Mouse (Mus musculus) retina, postnatal 7 days (tissue): ENCODE results near the gene Dnajc16.

Experiments used
- DNase-seq: peaks from one replicate; pipeline ENCODE4 v3.0.0-alpha.2; 2012; ENCODE audit warnings: low read depth, low spot score

Dnajc16 gene

GRCm38 (mm10) chr4:141763476-141763875 lies 27.3 kb downstream of the Dnajc16 start:
- no peak for DNase-seq

GRCm38 (mm10) chr4:141762102-141762598 lies 28.6 kb downstream of the Dnajc16 start:
- no peak for DNase-seq

GRCm38 (mm10) chr4:141760942-141761341 lies 29.8 kb downstream of the Dnajc16 start:
- DNase-seq, result no peak

- DNase-seq, result no peak
Measured at GRCm38 (mm10) chr4:141758874-141759542, 31.7 kb downstream of the Dnajc16 start.

- no peak for DNase-seq
Measured at GRCm38 (mm10) chr4:141757124-141757523, 33.6 kb downstream of the Dnajc16 start.

- DNase-seq, result no peak
Measured at GRCm38 (mm10) chr4:141755375-141755930, 35.3 kb downstream of the Dnajc16 start.

GRCm38 (mm10) chr4:141752076-141752421 lies 38.7 kb downstream of the Dnajc16 start:
- no peak for DNase-seq

- no peak for DNase-seq
Measured at GRCm38 (mm10) chr4:141751419-141752075, 39.2 kb downstream of the Dnajc16 start.

GRCm38 (mm10) chr4:141750826-141751225 lies 39.9 kb downstream of the Dnajc16 start:
- no peak for DNase-seq

GRCm38 (mm10) chr4:141749557-141749956 lies 41.2 kb downstream of the Dnajc16 start:
- DNase-seq, result no peak

- no peak for DNase-seq
Measured at GRCm38 (mm10) chr4:141746578-141747346, 44.0 kb downstream of the Dnajc16 start, which contains the start of gene Agmat. TSS of gene Agmat (plus strand) at chr4:141746672.

- no peak for DNase-seq
Measured at GRCm38 (mm10) chr4:141742381-141742780, 48.4 kb downstream of the Dnajc16 start.

GRCm38 (mm10) chr4:141741856-141742255 lies 48.9 kb downstream of the Dnajc16 start:
- no peak for DNase-seq

- DNase-seq, result no peak
Measured at GRCm38 (mm10) chr4:141738015-141738414, 52.7 kb downstream of the Dnajc16 start.

- no peak for DNase-seq
Measured at GRCm38 (mm10) chr4:141736856-141737255, 53.9 kb downstream of the Dnajc16 start.

- no peak for DNase-seq
Measured at GRCm38 (mm10) chr4:141735206-141735560, 55.5 kb downstream of the Dnajc16 start.

- DNase-seq, result peak; percentile 60
Measured at GRCm38 (mm10) chr4:141734446-141735205, 56.1 kb downstream of the Dnajc16 start.

GRCm38 (mm10) chr4:141731766-141732165 lies 59.0 kb downstream of the Dnajc16 start:
- DNase-seq, result no peak

GRCm38 (mm10) chr4:141730401-141730800 lies 60.3 kb downstream of the Dnajc16 start:
- no peak for DNase-seq

- no peak for DNase-seq
Measured at GRCm38 (mm10) chr4:141729266-141729665, 61.5 kb downstream of the Dnajc16 start.

- DNase-seq, result no peak
Measured at GRCm38 (mm10) chr4:141725738-141726137, 65.0 kb downstream of the Dnajc16 start.
